Mouse (Mus musculus): ENCODE measurements around the gene Uqcrc2.

Uqcrc2 gene

DNA sequence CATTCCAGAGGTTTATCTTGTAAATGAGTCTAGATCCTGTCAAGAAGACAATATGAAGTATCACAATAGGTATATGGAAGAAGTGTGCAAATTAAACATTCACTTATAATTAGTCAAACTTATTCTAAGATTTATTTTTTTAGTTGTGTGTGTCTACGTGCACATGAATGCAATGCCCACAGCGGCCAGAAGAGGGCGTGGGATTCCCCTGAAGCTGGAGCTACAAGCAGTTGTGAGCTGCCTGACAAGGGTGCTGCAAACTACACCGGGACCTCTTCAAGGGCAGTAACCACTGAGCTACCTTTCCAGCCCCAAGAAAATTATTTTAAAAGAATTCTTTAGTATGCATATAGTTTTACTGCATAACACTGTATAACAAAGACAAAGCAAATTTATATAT is 55.7 kb downstream of the Uqcrc2 start:
- no peak for DNase-seq (ENCODE audit: low read depth, low spot score)

DNA sequence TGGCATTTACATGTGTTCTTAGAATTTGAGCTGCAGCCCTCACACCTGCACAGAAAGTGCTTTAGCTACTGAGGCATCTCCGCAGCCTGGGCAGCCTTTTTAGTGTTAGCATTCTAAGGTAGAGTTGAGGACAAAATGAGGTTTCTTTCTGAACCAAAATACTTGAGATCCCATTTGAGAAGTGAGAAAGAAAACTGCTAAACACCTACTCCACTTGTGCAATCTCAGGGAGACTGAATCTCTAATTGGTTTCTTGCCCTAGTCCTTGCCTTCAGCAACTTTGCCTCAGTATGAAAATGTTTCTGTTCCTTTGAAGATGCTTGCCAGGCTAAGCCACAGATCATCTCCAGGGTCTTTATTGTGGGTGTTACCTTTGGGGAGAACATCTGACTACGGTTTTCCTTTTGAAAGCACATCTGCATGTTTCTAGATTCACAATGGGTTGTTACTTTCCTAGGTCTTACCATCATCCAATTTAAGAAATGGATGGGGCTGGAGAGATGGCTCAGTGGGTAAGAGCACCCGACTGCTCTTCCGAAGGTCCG is 58.9 kb downstream of the Uqcrc2 start:
- no peak for DNase-seq (ENCODE audit: low read depth, low spot score)

DNA sequence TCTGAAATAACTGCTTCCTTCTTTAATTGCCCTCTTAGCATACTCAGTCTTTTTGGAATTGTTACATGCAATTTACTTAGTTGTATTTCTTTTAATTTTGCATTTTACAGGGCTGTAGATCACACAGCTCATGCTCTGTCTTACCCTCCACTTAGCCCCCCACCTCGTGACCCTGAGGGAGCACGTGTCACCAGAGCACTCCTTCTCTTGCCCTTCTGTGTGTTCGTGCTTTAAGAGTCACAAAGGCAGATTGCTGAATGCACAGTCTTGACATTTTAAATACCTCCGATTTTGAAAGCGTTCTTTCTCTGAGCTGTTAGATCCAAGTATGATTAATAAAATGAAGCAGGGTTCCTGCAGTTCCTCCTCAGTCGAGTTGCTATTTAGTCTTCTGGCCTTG is 60.2 kb downstream of the Uqcrc2 start:
- no peak for DNase-seq (ENCODE audit: low read depth, low spot score)

DNA sequence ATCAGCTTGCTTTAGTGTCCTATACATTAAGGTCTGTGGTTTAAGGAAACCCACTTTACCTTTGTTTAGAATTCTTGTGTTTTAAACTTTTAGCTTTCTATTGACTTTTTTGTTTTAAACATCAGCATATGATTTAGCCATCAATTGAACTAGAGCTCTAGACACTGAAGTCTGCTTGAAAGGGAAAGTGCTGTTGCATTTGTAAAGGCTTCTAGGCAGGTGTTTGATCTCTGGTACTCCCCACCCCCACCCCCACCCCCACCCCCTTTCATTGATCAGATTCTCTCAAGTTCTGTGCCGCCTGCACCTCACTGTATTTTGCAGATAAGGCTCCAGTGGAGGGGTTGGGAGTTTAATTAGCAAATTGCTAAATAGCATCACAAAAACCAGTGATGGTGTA is 60.7 kb downstream of the Uqcrc2 start:
- DNase-seq (ENCODE audit: low read depth, low spot score) = no peak

DNA sequence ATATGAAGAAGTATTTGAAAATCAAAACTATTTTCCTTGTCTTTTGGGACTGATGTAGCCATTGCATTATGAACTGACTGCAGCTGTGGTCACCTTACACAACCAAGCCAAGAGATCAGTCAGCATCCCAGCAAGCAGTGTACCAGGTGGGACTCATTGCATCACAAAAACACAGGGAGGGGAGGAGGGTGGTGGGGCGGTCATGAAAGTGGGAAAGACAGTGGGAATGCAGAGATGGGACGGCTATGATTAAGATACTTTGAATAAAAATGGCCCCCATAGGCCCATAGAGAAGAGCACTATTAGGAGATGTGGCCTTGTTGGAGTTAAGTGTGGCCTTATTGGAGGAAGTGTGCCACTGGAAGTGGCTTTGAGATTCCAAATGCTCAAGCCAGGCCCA is 61.4 kb downstream of the Uqcrc2 start:
- DNase-seq (ENCODE audit: low read depth, low spot score) = no peak

DNA sequence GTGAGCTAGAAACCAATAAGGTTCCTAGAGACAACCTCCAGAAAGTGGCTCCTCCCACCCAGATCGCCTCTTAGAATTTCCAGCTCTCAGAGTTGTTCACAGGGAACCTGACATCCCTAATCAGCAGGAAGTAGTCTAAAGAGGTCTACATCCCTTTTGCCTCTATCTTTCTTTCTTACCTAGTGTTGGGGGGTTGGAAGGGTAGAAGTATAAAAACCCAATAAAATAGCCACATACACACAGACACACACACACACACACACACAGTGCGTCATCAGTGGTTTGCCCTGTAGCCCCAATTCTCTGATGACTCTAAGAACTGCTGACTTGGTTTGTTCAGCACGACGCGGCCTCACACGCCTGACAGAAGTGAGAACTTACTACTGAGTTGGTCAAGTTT is 64.6 kb downstream of the Uqcrc2 start:
- no peak for DNase-seq (ENCODE audit: low read depth, low spot score)

DNA sequence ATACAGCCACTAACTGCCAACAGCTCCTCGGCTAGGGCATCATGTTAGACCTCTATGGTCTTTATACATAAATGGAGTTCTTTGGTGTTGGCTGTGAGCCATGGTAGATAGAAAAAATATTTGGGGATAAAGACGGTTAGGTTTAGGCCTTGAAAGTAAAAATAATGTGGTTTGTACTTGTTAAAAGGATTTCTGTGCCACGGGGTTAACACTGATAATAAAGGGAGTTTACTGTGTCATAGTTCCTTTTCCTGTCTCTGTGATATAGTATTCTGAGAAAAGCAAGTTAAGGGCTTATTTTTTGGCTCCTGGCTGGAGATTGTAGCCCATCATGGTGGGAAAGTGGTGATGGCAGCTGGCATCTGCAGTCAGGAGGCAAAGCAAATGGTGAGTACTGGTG is 68.9 kb downstream of the Uqcrc2 start:
- no peak for DNase-seq (ENCODE audit: low read depth, low spot score)

All from c-Kit-negative CD71-positive TER-119-positive erythroid progenitor cells, embryonic 14.5 days (primary cell).